ENCODE assay signal across 8 mouse cellular contexts in the genomic region with DNA sequence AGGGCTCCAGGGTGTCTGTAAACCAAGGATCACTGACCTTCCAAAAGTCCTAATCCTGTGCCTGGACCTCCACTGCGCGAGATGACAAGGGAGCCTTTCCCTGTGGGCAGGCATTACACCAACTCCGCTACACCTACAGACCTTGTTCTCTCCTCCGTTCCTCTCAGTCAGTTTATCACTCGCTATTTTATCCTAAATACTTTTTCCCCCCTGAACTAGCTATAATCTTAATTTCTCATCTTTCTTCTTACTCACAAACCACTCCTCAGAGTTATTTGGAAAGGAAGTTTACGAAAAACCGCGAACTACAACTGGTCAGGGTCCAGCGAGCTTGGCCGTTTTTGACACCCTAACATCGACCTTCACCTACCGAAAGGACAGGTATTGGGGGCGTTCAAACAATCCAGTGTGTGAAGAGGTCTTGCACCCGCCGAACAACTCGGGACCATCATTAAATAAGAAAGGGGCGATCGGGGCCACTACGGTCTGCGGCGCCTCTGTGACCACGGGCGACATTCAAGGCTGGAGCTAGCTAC. TPM values are rescaled to one million over a fixed set of nuclear protein-coding genes. Genes with fewer than 3 reads are reported as not detected.
DNase-seq lines count a peak whose midpoint lies in the region; ATAC-seq and TF ChIP-seq lines count a peak whose summit lies in the region.

No protein-coding gene starts in this region.

- H3K9me3 ChIP-seq in limb, embryonic 13.5 days: no peaks in the 10 kb centered on the region

- no peak overlapping the region for H3K27ac ChIP-seq in liver, adult 2 months (replicated peaks; ENCODE audit: insufficient read depth, low read depth, low read length)
- peak overlapping the region; percentile 67 for H3K27ac ChIP-seq in bone marrow, adult 2 months (ENCODE audit: control insufficient read depth, insufficient read depth, low read depth, low read length, poor library complexity)
- peak overlapping the region; percentile 85 for H3K27ac ChIP-seq in limb, embryonic 13.5 days
- H3K27ac ChIP-seq in small intestine, adult 2 months (ENCODE audit: insufficient read depth, low read depth, low read length): no peak overlapping the region

- no peak for TF ChIP-seq POLR2A in liver, adult 2 months (IDR thresholded peaks at IDR 0.05; ENCODE audit: extremely low read depth, insufficient read depth, low read length)
- TF ChIP-seq POLR2A in bone marrow, adult 2 months (IDR thresholded peaks at IDR 0.05; ENCODE audit: borderline replicate concordance, control insufficient read depth, low read depth, low read length): no peak
- TF ChIP-seq POLR2A in small intestine, adult 2 months (IDR thresholded peaks at IDR 0.05; ENCODE audit: low read depth, low read length): no peak

- TF ChIP-seq CTCF in liver, adult 2 months (IDR thresholded peaks at IDR 0.05; ENCODE audit: low read depth, low read length): no peak
- no peak for TF ChIP-seq CTCF in bone marrow, adult 2 months (IDR thresholded peaks at IDR 0.05; ENCODE audit: control insufficient read depth, insufficient read depth, low read length)
- TF ChIP-seq CTCF in small intestine, adult 2 months (IDR thresholded peaks at IDR 0.05; ENCODE audit: extremely low read depth, insufficient read length, insufficient replicate concordance, low read depth, low read length): no peak

- ATAC-seq in granulocyte monocyte progenitor cell, adult 5-6 weeks (replicated peaks; ENCODE audit: poor library complexity, severe bottlenecking): 0 out of 2 replicates have a peak, but pooled peaks have one; percentile 12
- 0 out of 2 replicates have a peak, but pooled peaks have one; percentile 17 for ATAC-seq in limb, embryonic 13.5 days (ENCODE audit: low FRiP score, low read depth)

- H3K36me3 ChIP-seq in liver, adult 2 months (ENCODE audit: control insufficient read depth, insufficient read depth, low read length): no peaks in the 10 kb centered on the region
- H3K36me3 ChIP-seq in limb, embryonic 13.5 days: peaks cover 11% of the 10 kb centered on the region
- peaks cover 2% of the 10 kb centered on the region; the same call in 1 of the 2 replicates for H3K36me3 ChIP-seq in small intestine, adult 2 months (ENCODE audit: control insufficient read depth, insufficient read depth, low read length)

- peak overlapping the region; percentile 76 for H3K4me3 ChIP-seq in liver, adult 2 months (ENCODE audit: insufficient read depth, low read depth, low read length)
- peak overlapping the region; percentile 94 for H3K4me3 ChIP-seq in bone marrow, adult 2 months (replicated peaks; ENCODE audit: control insufficient read depth, low read depth, low read length)
- H3K4me3 ChIP-seq in limb, embryonic 13.5 days: peak overlapping the region; percentile 91
- peak overlapping the region; percentile 77 for H3K4me3 ChIP-seq in small intestine, adult 2 months (ENCODE audit: low read depth, low read length)

- no peaks in the 10 kb centered on the region for H3K27me3 ChIP-seq in liver, adult 2 months (ENCODE audit: control insufficient read depth, insufficient read depth, low read length)
- no peaks in the 10 kb centered on the region for H3K27me3 ChIP-seq in limb, embryonic 13.5 days
- no peaks in the 10 kb centered on the region for H3K27me3 ChIP-seq in small intestine, adult 2 months (ENCODE audit: control insufficient read depth, insufficient read depth, low read length)

- peak overlapping the region; percentile 76 for H3K4me2 ChIP-seq in limb, embryonic 13.5 days (replicated peaks)

- WGBS in liver, adult 2 months: 2% methylated on average over 23 of the region's 23 CpGs
- WGBS in bone marrow, adult 2 months: 1% methylated on average over 23 of the region's 23 CpGs
- WGBS in limb, embryonic 13.5 days: 3% methylated on average over 23 of the region's 23 CpGs
- WGBS in small intestine, adult 2 months: under 1% methylated on average over 23 of the region's 23 CpGs

- DNase-seq in liver, adult 2 months (ENCODE audit: extremely low read depth, low read depth, low spot score): no peak
- DNase-seq in liver: no peak
- DNase-seq in adrenal gland, adult 2 months: no peak
- no peak for DNase-seq in right cerebral cortex, postnatal 14 days

- no peaks in the 10 kb centered on the region for H3K79me2 ChIP-seq in liver, adult 2 months (ENCODE audit: control insufficient read depth, insufficient read depth, low read length)

- no peaks in the 10 kb centered on the region; the same call in 1 of the 2 replicates for H3K4me1 ChIP-seq in liver, adult 2 months (ENCODE audit: control insufficient read depth, insufficient read depth, low read length)
- no peaks in the 10 kb centered on the region; the same call in 1 of the 2 replicates for H3K4me1 ChIP-seq in bone marrow, adult 2 months (ENCODE audit: control insufficient read depth, insufficient read depth, low read length)
- H3K4me1 ChIP-seq in limb, embryonic 13.5 days: peaks cover 20% of the 10 kb centered on the region
- H3K4me1 ChIP-seq in small intestine, adult 2 months (ENCODE audit: control insufficient read depth, insufficient read depth, insufficient read length, low read length): no peaks in the 10 kb centered on the region; the same call in 1 of the 2 replicates

- H3K9ac ChIP-seq in liver, adult 2 months (ENCODE audit: low read depth, low read length): peak overlapping the region; percentile 59
- H3K9ac ChIP-seq in limb, embryonic 13.5 days: peak overlapping the region; percentile 95

RNA-seq across cellular contexts. Expression of a gene that starts 0.4 kb away (rescaled TPM):
- total RNA-seq in liver, adult 2 months (2014; rRNA removed): 0.92 and 1.5 TPM in 2 replicates
- polyA plus RNA-seq in liver, adult 2 months (2012; rRNA removed): 0.11 and 0.20 TPM in 2 replicates
- 23.1 and 53.7 TPM in 2 replicates for polyA plus RNA-seq in bone marrow, adult 2 months (2011; ENCODE audit: insufficient read depth, insufficient read length, low replicate concordance, missing spikeins)
- 133 TPM in 2 replicates for total RNA-seq in granulocyte monocyte progenitor cell, adult 5-6 weeks (2014; fragmentation: Nextera tagmentation)
- total RNA-seq in granulocyte monocyte progenitor cell, adult 5-6 weeks (2017): 125 and 129 TPM in 2 replicates
- 46.5 and 47.4 TPM in 2 replicates for polyA plus RNA-seq in limb, embryonic 13.5 days (2015; fragmentation: Nextera tagmentation; extraction: Ambion mirVana)
- 0.18 and 0.82 TPM in 2 replicates for polyA plus RNA-seq in small intestine, adult 2 months (2012; rRNA removed)
- total RNA-seq in adrenal gland, adult 2 months (2021): 1 to 10 TPM; 3.4 to 6.8 TPM
- 0.18 and 0.31 TPM in 2 replicates for polyA plus RNA-seq in adrenal gland, adult 2 months (2012; rRNA removed)

Comparison
In these comparisons a context has a peak if more than half of its experiments do, and no peak if none do; other contexts are left out.
1. H3K27ac ChIP-seq: peak in bone marrow, adult 2 months (single experiment) and limb, embryonic 13.5 days (single experiment); none in liver, adult 2 months (single experiment) and small intestine, adult 2 months (single experiment).
2. RNA of a gene that starts 0.4 kb away (polyA plus RNA-seq): 23.1 to 53.7 TPM in bone marrow, adult 2 months and 46.5 to 47.4 TPM in limb, embryonic 13.5 days; 0.18 to 0.82 TPM in small intestine, adult 2 months, 0.18 to 0.31 TPM in adrenal gland, adult 2 months and 0.11 to 0.20 TPM in liver, adult 2 months; every median in the first group is over 10 times any median in the second.
3. Peak in every context shown above with its lines, with median percentiles within 50 percentile points of each other: H3K4me3 ChIP-seq.